Mouse (Mus musculus): Measurements from ENCODE around the gene Olfr1447. TPM values are rescaled to one million over a fixed set of nuclear protein-coding genes. Genes with fewer than 3 reads are reported as not detected.

Gene Olfr1447
- not detected in 2 replicates for polyA plus RNA-seq (2015; fragmentation: Nextera tagmentation; extraction: Ambion mirVana)

DNA sequence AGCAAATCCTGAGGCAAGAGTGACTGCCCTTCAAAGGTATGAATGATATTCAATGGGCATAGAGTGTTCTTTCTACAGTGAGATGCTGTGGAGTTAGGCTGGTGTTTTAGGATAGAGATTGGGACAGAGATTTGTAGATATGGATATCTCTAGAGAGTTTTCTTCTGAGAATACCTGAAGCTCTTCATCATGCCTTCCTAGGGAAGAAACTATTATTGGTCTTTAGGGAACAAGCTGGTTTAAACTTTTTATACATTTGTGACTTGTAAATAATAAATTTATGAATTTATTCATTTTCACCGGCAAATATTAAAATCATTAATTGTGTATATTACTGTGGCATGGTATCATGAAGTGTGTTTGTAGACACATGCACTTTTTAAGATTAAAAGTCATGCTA, at the start of gene Olfr1447:
Olfr1447 (minus strand) TSS at position 101 of the 400 bp plus-strand sequence.
- H3K27ac ChIP-seq (replicated peaks): no peak within 1 kb of the TSS
- H3K9ac ChIP-seq (replicated peaks): no peak within 1 kb of the TSS
- no peaks in the 10 kb centered on the region for H3K27me3 ChIP-seq (replicated peaks)
- no peaks in the 10 kb centered on the region for H3K36me3 ChIP-seq
- WGBS: 96% methylated on average over 1 of the region's 1 CpGs
- H3K9me3 ChIP-seq (replicated peaks): no peaks in the 10 kb centered on the region
- no peak for ATAC-seq (ENCODE audit: low FRiP score)
- H3K4me1 ChIP-seq: no peaks in the 10 kb centered on the region
- H3K4me2 ChIP-seq: no peak within 1 kb of the TSS
- no peak within 1 kb of the TSS for H3K4me3 ChIP-seq (replicated peaks)

DNA sequence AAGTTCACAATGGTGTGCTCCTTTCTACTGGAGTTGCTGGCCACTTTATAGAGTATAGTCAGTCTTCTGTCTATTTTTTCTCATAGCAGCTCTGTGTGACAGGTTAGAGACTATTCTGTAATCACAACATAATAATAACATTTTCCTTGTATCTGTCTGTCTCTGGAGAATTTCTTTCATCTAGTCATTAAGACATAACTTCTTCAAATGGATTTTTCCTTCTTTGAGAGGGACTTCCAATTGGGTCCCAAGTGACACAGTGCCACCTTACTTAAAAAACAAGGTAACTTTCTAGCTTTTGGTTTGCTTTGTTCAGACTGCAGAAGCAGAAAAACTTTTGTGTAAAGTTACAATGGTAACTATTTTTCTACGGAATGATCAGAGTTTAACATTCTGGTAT, 46.4 kb upstream of the Olfr1447 start, which contains the start of gene Olfr1450:
Olfr1450 (plus strand) TSS at position 301 of the 400 bp plus-strand sequence.
- Histone ChIP-seq H3K36me3 (no peaks in the 10 kb centered on the region), H3K4me2 (no peak within 1 kb of the TSS), H3K9me3 (replicated peaks) (0 out of 2 replicates have a peak, but pooled peaks cover 3% of the 10 kb centered on the region), H3K4me1 (no peaks in the 10 kb centered on the region), H3K9ac (replicated peaks) (no peak within 1 kb of the TSS), H3K27me3 (replicated peaks) (no peaks in the 10 kb centered on the region), H3K4me3 (replicated peaks) (no peak within 1 kb of the TSS), H3K27ac (replicated peaks) (no peak within 1 kb of the TSS)
- 86% methylated on average over 1 of the region's 1 CpGs for WGBS
- ATAC-seq (ENCODE audit: low FRiP score): no peak

DNA sequence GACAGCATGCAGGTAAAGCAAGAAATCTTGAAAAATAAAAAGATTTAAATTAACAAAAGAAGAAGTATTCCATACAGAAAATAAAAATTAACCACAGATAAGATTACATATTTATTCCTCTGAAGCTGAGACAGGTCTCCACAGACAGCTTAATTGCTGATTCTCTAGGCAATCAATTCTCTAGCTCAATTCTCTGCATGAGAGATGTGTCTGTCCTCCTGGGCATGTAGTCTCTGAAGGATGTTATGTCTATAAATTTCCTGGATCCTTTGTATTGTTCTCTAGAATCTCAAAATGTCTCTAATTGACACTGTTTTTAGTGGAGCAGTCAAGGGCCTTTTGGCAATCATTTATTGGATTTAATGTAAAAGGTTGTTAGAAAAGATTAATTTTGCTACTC, 27.0 kb upstream of the Olfr1447 start, which contains the start of gene Olfr1449:
Olfr1449 (plus strand) TSS at position 301 of the 400 bp plus-strand sequence.
- no peak for ATAC-seq (ENCODE audit: low FRiP score)
- Histone ChIP-seq H3K36me3 (no peaks in the 10 kb centered on the region), H3K9me3 (replicated peaks) (no peaks in the 10 kb centered on the region), H3K4me2 (no peak within 1 kb of the TSS), H3K4me3 (replicated peaks) (no peak within 1 kb of the TSS), H3K9ac (replicated peaks) (no peak within 1 kb of the TSS), H3K27ac (replicated peaks) (no peak within 1 kb of the TSS), H3K27me3 (replicated peaks) (no peaks in the 10 kb centered on the region), H3K4me1 (no peaks in the 10 kb centered on the region)

DNA sequence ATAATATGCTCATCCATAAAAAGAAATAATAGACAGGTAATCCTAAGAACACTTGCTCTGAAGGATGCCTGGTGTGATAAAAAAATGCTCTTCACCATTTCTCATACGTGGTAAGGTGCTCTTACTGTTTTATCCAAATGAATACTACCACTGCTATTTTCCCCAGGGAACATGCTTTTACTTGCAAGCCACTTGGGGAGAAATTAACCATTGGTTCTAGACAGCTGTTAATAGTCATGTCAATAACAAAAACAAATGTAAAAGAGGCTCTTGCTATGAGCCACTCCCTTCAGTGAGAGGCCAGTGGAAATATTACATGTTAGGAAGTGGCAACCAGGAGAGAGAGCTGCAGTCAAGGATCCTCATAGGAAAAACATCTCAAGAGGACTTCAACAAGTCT, 20.8 kb upstream of the Olfr1447 start, which contains the start of gene Olfr1448:
Olfr1448 (minus strand) TSS at position 101 of the 400 bp plus-strand sequence.
- no peak for ATAC-seq (ENCODE audit: low FRiP score)
- no peaks in the 10 kb centered on the region for H3K4me1 ChIP-seq
- H3K36me3 ChIP-seq: no peaks in the 10 kb centered on the region
- no peaks in the 10 kb centered on the region for H3K27me3 ChIP-seq (replicated peaks)
- H3K27ac ChIP-seq (replicated peaks): no peak within 1 kb of the TSS
- no peak within 1 kb of the TSS for H3K9ac ChIP-seq (replicated peaks)
- no peak within 1 kb of the TSS for H3K4me3 ChIP-seq (replicated peaks)
- WGBS: 80% methylated on average over 1 of the region's 1 CpGs
- H3K4me2 ChIP-seq: no peak within 1 kb of the TSS
- H3K9me3 ChIP-seq (replicated peaks): 0 out of 2 replicates have a peak, but pooled peaks cover 1% of the 10 kb centered on the region

DNA sequence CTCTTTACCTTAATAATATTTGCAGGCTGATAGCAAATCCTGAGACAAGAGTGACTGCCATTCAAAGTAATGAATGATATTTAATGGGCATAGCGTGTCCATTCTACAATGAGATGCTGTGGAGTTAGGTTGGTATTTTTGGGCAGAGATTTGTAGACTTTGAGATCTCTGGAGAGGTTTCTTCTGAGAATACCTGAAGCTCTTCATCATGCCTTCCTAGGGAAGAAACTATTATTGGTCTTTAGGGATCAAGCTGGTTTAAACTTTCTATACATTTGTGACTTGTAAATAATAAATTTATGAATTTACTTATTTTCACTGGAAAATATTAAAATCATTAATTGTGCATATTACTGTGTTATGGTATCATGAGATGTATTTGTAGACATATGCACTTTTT, 10.1 kb downstream of the Olfr1447 start, which contains the start of gene Olfr1446:
Olfr1446 (minus strand) TSS at position 101 of the 400 bp plus-strand sequence.
- no peak within 1 kb of the TSS for H3K27ac ChIP-seq (replicated peaks)
- no peak for ATAC-seq (ENCODE audit: low FRiP score)
- H3K36me3 ChIP-seq: no peaks in the 10 kb centered on the region
- no peak within 1 kb of the TSS for H3K4me2 ChIP-seq
- no peaks in the 10 kb centered on the region for H3K4me1 ChIP-seq
- no peaks in the 10 kb centered on the region for H3K27me3 ChIP-seq (replicated peaks)
- no peak within 1 kb of the TSS for H3K4me3 ChIP-seq (replicated peaks)
- H3K9me3 ChIP-seq (replicated peaks): no peaks in the 10 kb centered on the region
- H3K9ac ChIP-seq (replicated peaks): no peak within 1 kb of the TSS
- 92% methylated on average over 1 of the region's 1 CpGs for WGBS

DNA sequence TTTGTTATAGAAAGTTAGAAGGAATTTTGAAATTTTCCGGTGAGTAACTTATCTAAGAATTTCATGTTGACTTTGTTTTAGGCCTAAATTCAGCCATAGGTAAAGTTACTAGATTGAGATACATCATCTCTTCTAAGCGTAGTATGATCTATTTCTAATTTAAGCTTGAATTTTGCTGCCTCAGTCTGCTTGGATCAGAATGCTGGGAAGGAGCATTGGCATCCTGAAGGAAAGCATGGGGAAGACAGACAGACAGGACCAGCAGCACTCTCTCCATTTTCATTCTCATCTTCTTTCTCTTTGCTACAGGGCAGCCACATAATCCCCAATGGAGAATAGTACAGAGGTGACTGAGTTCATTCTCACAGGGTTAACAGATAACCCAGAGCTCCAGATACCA, 20.0 kb downstream of the Olfr1447 start, which contains the start of gene Olfr1445:
Olfr1445 (plus strand) TSS at position 301 of the 400 bp plus-strand sequence.
- Histone ChIP-seq H3K9me3 (replicated peaks) (no peaks in the 10 kb centered on the region), H3K4me3 (replicated peaks) (no peak within 1 kb of the TSS), H3K4me2 (no peak within 1 kb of the TSS), H3K36me3 (no peaks in the 10 kb centered on the region), H3K4me1 (no peaks in the 10 kb centered on the region), H3K27me3 (replicated peaks) (no peaks in the 10 kb centered on the region), H3K27ac (replicated peaks) (no peak within 1 kb of the TSS), H3K9ac (replicated peaks) (no peak within 1 kb of the TSS)
- no peak for ATAC-seq (ENCODE audit: low FRiP score)
- WGBS: 89% methylated on average over 2 of the region's 2 CpGs

DNA sequence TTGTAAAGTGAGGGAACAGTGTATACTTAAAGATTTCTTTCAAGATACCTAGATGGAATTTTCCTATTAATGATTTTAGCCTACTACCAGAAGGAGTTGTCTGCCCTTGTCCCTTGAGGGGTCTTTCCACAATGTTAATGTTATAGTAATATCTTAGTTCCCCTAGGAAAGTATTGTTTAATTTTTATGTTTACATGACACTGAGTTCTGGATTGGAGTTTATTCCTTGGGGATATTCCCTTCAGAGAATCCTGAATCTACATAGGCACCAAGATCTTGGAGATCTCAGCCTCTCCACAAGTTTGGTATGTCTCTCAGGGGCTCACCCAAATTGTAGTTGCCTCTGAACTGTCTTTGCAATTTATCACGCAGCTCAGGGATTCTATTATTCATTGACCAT, 46.6 kb downstream of the Olfr1447 start, which contains the start of gene Olfr1444:
Olfr1444 (plus strand) TSS at position 301 of the 400 bp plus-strand sequence.
- no peak for ATAC-seq (ENCODE audit: low FRiP score)
- H3K36me3 ChIP-seq: no peaks in the 10 kb centered on the region
- 0 out of 2 replicates have a peak, but pooled peaks cover 3% of the 10 kb centered on the region for H3K9me3 ChIP-seq (replicated peaks)
- no peak within 1 kb of the TSS for H3K4me3 ChIP-seq (replicated peaks)
- H3K4me1 ChIP-seq: no peaks in the 10 kb centered on the region
- WGBS: 61% methylated on average over 1 of the region's 1 CpGs
- H3K4me2 ChIP-seq: no peak within 1 kb of the TSS
- H3K9ac ChIP-seq (replicated peaks): no peak within 1 kb of the TSS
- no peaks in the 10 kb centered on the region for H3K27me3 ChIP-seq (replicated peaks)
- no peak within 1 kb of the TSS for H3K27ac ChIP-seq (replicated peaks)

Other genes with a start within 250 kb of the Olfr1447 start
- not detected in 2 replicates for gene Olfr1442, start 233.3 kb downstream of the Olfr1447 start, polyA plus RNA-seq (2015; fragmentation: Nextera tagmentation; extraction: Ambion mirVana)
- gene Olfr1443, start 225.6 kb downstream of the Olfr1447 start, polyA plus RNA-seq (2015; fragmentation: Nextera tagmentation; extraction: Ambion mirVana): not detected in 2 replicates
- gene Keg1, start 208.0 kb downstream of the Olfr1447 start, polyA plus RNA-seq (2015; fragmentation: Nextera tagmentation; extraction: Ambion mirVana): 0.14 TPM in 1 of 2 replicates, not detected in the other
- gene Cntf, start 138.1 kb downstream of the Olfr1447 start, polyA plus RNA-seq (2015; fragmentation: Nextera tagmentation; extraction: Ambion mirVana): 1.0 and 1.1 TPM in 2 replicates
- 12.3 and 12.9 TPM in 2 replicates for gene Zfp91, start 107.6 kb downstream of the Olfr1447 start, polyA plus RNA-seq (2015; fragmentation: Nextera tagmentation; extraction: Ambion mirVana)
- 1.2 and 4.0 TPM in 2 replicates for gene Lpxn, start 107.5 kb downstream of the Olfr1447 start, polyA plus RNA-seq (2015; fragmentation: Nextera tagmentation; extraction: Ambion mirVana)
- not detected in 2 replicates for gene Gm5244, start 57.1 kb downstream of the Olfr1447 start, polyA plus RNA-seq (2015; fragmentation: Nextera tagmentation; extraction: Ambion mirVana)
- gene Olfr1444, start 46.5 kb downstream of the Olfr1447 start, polyA plus RNA-seq (2015; fragmentation: Nextera tagmentation; extraction: Ambion mirVana): not detected in 2 replicates
- gene Olfr1445, start 19.9 kb downstream of the Olfr1447 start, polyA plus RNA-seq (2015; fragmentation: Nextera tagmentation; extraction: Ambion mirVana): not detected in 2 replicates
- not detected in 2 replicates for gene Olfr1446, start 10.2 kb downstream of the Olfr1447 start, polyA plus RNA-seq (2015; fragmentation: Nextera tagmentation; extraction: Ambion mirVana)
- gene Olfr1448, start 20.7 kb upstream of the Olfr1447 start, polyA plus RNA-seq (2015; fragmentation: Nextera tagmentation; extraction: Ambion mirVana): not detected in 2 replicates
- gene Olfr1449, start 27.1 kb upstream of the Olfr1447 start, polyA plus RNA-seq (2015; fragmentation: Nextera tagmentation; extraction: Ambion mirVana): not detected in 2 replicates
- not detected in 2 replicates for gene Olfr1450, start 46.5 kb upstream of the Olfr1447 start, polyA plus RNA-seq (2015; fragmentation: Nextera tagmentation; extraction: Ambion mirVana)
- not detected in 2 replicates for gene Olfr1451, start 91.3 kb upstream of the Olfr1447 start, polyA plus RNA-seq (2015; fragmentation: Nextera tagmentation; extraction: Ambion mirVana)
- gene Olfr1453, start 124.6 kb upstream of the Olfr1447 start, polyA plus RNA-seq (2015; fragmentation: Nextera tagmentation; extraction: Ambion mirVana): not detected in 2 replicates
- not detected in 2 replicates for gene Olfr1454, start 156.9 kb upstream of the Olfr1447 start, polyA plus RNA-seq (2015; fragmentation: Nextera tagmentation; extraction: Ambion mirVana)
- gene Olfr1457, start 194.1 kb upstream of the Olfr1447 start, polyA plus RNA-seq (2015; fragmentation: Nextera tagmentation; extraction: Ambion mirVana): not detected in 2 replicates
- not detected in 2 replicates for gene Olfr1458, start 203.0 kb upstream of the Olfr1447 start, polyA plus RNA-seq (2015; fragmentation: Nextera tagmentation; extraction: Ambion mirVana)
- 0.03 TPM in 1 of 2 replicates, not detected in the other for gene Olfr1459, start 245.8 kb upstream of the Olfr1447 start, polyA plus RNA-seq (2015; fragmentation: Nextera tagmentation; extraction: Ambion mirVana)